Mouse (Mus musculus) forebrain, postnatal 0 days (tissue): ENCODE data around the gene Coasy. TPM values are rescaled to one million over a fixed set of nuclear protein-coding genes. Genes with fewer than 3 reads are reported as not detected.

Experiments used
- ATAC-seq: fragments of 200-750 bp; cut with Nextera tagmentation; 2 replicates; pipeline ENCODE4 v1.8.0; 2017; ENCODE audit warnings: mild to moderate bottlenecking, moderate library complexity
- DNase-seq: peaks from one replicate; pipeline ENCODE4 v3.0.0-alpha.2; 2015
- H3K27ac ChIP-seq: fragments of 300-500 bp; sonication (generic); 2 replicates; pipeline ENCODE4 v1.5.1; 2014; ENCODE audit warnings: low read depth, mild to moderate bottlenecking, antibody characterized with exemption, low read length, moderate library complexity, mixed read lengths
- H3K27me3 ChIP-seq: fragments of 300-500 bp; sonication (generic); 2 replicates; pipeline ENCODE4 v1.6.1; 2014; ENCODE audit warnings: mild to moderate bottlenecking, low read length, mixed read lengths; ENCODE audit not compliant: insufficient read depth
- H3K36me3 ChIP-seq: fragments of 300-500 bp; sonication (generic); 2 replicates; pipeline ENCODE4 v1.6.1; 2014; ENCODE audit warnings: mild to moderate bottlenecking, moderate library complexity; ENCODE audit not compliant: insufficient read depth
- H3K4me1 ChIP-seq: fragments of 300-500 bp; sonication (generic); 2 replicates; pipeline ENCODE4 v1.6.1; 2014; ENCODE audit warnings: antibody characterized with exemption; ENCODE audit not compliant: insufficient read depth
- H3K4me2 ChIP-seq: fragments of 300-500 bp; sonication (generic); 2 replicates; pipeline ENCODE4 v1.6.1; 2014; ENCODE audit warnings: low read depth, mild to moderate bottlenecking, moderate library complexity
- H3K4me3 ChIP-seq: fragments of 300-500 bp; sonication (generic); 2 replicates; pipeline ENCODE4 v1.5.1; 2014; ENCODE audit warnings: low read depth, low read length, mixed read lengths
- H3K9ac ChIP-seq: fragments of 300-500 bp; sonication (generic); 2 replicates; pipeline ENCODE4 v1.6.1; 2014; ENCODE audit warnings: mild to moderate bottlenecking
- H3K9me3 ChIP-seq: fragments of 300-500 bp; sonication (generic); 2 replicates; pipeline ENCODE4 v1.6.1; 2016; ENCODE audit warnings: low read length
- CTCF ChIP-seq: sonication (generic); IDR thresholded peaks from 2 replicates; pipeline ENCODE4 v1.5.1; 2016; ENCODE audit warnings: antibody characterized with exemption, control low read depth, low read depth
- WGBS: fragments of 180-500 bp; shearing (Covaris S2); extraction: QIAGEN DNeasy Blood & Tissue Kit; methylation state at CpG from one replicate; pipeline ENCODE4 v1.1.7; 2014; 5-methylcytosine and 5-hydroxymethylcytosine counted together
- polyA plus RNA-seq: library from polyadenylated mRNA; unstranded; fragments of >200 nt; fragmentation: Nextera tagmentation; extraction: Ambion mirVana; gene quantifications from 2 replicates; pipeline ENCODE4 v1.2.1, GENCODE M21; 2015
- total RNA-seq: library from RNA; depleted of rRNA; stranded (reverse); fragments of >200 nt; gene quantifications from 2 replicates; pipeline ENCODE4 v1.2.3, GENCODE M21; 2014

The Coasy gene
- total and polyA plus RNA-seq, 2 experiments from 2014 or later: 40.2 to 40.7 TPM

GRCm38 (mm10) chr11:101069391-101070188 lies 12.8 kb upstream of the Coasy start, which contains the start of gene Naglu:
Gene Naglu, plus strand, starts transcription at chr11:101070012.
- H3K4me1 ChIP-seq: peaks cover 4% of the 10 kb centered on the region; the same call in 1 of the 2 replicates
- no peaks in the 10 kb centered on the region for H3K27me3 ChIP-seq
- peak; percentile 95 for ATAC-seq
- TF ChIP-seq CTCF: no peak
- peak within 1 kb of the TSS; percentile 68 for H3K27ac ChIP-seq
- WGBS: 5% methylated on average over 35 of the region's 35 CpGs
- H3K9me3 ChIP-seq: no peaks in the 10 kb centered on the region
- H3K9ac ChIP-seq: peak within 1 kb of the TSS; percentile 84
- H3K4me3 ChIP-seq: peak within 1 kb of the TSS; percentile 69
- H3K36me3 ChIP-seq: peaks cover 1% of the 10 kb centered on the region; the same call in 1 of the 2 replicates
- DNase-seq: peak; percentile 93
- peak within 1 kb of the TSS; percentile 96 for H3K4me2 ChIP-seq

GRCm38 (mm10) chr11:101070189-101070527 lies 12.2 kb upstream of the Coasy start:
- no peak for TF ChIP-seq CTCF
- Histone ChIP-seq H3K9me3 (no peaks in the 10 kb centered on the region), H3K27me3 (no peaks in the 10 kb centered on the region), H3K36me3 (no peaks in the 10 kb centered on the region), H3K9ac (peak overlapping the region; percentile 84), H3K4me3 (peak overlapping the region; percentile 69), H3K27ac (peak overlapping the region; percentile 68), H3K4me1 (peaks cover 4% of the 10 kb centered on the region; the same call in 1 of the 2 replicates), H3K4me2 (peak overlapping the region; percentile 96)
- peak; percentile 61 for ATAC-seq
- DNase-seq: no peak
- 0% methylated on average over 30 of the region's 36 CpGs for WGBS

- Histone ChIP-seq H3K9ac (no peak overlapping the region), H3K4me3 (peak overlapping the region; percentile 69; the same call in 1 of the 2 replicates), H3K4me2 (peak overlapping the region; percentile 96), H3K27ac (no peak overlapping the region), H3K27me3 (no peaks in the 10 kb centered on the region), H3K9me3 (no peaks in the 10 kb centered on the region), H3K36me3 (no peaks in the 10 kb centered on the region), H3K4me1 (peaks cover 4% of the 10 kb centered on the region; the same call in 1 of the 2 replicates)
- WGBS: 69% methylated on average over 6 of the region's 6 CpGs
- DNase-seq (no peak), ATAC-seq (no peak)
- no peak for TF ChIP-seq CTCF
These were observed 11.4 kb upstream of the Coasy start for GRCm38 (mm10) chr11:101070987-101071386.

- no peak for DNase-seq
- Histone ChIP-seq H3K4me2 (no peak overlapping the region), H3K27me3 (no peaks in the 10 kb centered on the region), H3K4me3 (no peak overlapping the region), H3K27ac (no peak overlapping the region), H3K4me1 (peaks cover under 1% of the 10 kb centered on the region; the same call in 1 of the 2 replicates), H3K9me3 (no peaks in the 10 kb centered on the region), H3K36me3 (no peaks in the 10 kb centered on the region), H3K9ac (no peak overlapping the region)
- no peak for TF ChIP-seq CTCF
- no peak for ATAC-seq
- WGBS: 74% methylated on average over 14 of the region's 14 CpGs
These were observed 10.4 kb upstream of the Coasy start for GRCm38 (mm10) chr11:101071810-101072428.

- ATAC-seq: no peak
- no peak within 1 kb of the TSS for H3K4me2 ChIP-seq
- H3K27me3 ChIP-seq: peaks cover 40% of the 10 kb centered on the region
- no peak within 1 kb of the TSS for H3K4me3 ChIP-seq
- no peak for TF ChIP-seq CTCF
- H3K9me3 ChIP-seq: no peaks in the 10 kb centered on the region
- H3K4me1 ChIP-seq: peaks cover 2% of the 10 kb centered on the region
- H3K27ac ChIP-seq: no peak within 1 kb of the TSS
- no peak for DNase-seq
- H3K9ac ChIP-seq: no peak within 1 kb of the TSS
- WGBS: 70% methylated on average over 9 of the region's 9 CpGs
- no peaks in the 10 kb centered on the region for H3K36me3 ChIP-seq
These were observed 4.2 kb upstream of the Coasy start, which contains the start of gene Hsd17b1 for GRCm38 (mm10) chr11:101078121-101078520. Gene Hsd17b1, plus strand, starts transcription at chr11:101078411.

- Histone ChIP-seq H3K27ac (no peak overlapping the region), H3K4me2 (no peak overlapping the region), H3K4me1 (peaks cover 7% of the 10 kb centered on the region), H3K9ac (no peak overlapping the region), H3K4me3 (no peak overlapping the region), H3K27me3 (peaks cover 40% of the 10 kb centered on the region), H3K36me3 (peaks cover 1% of the 10 kb centered on the region; the same call in 1 of the 2 replicates), H3K9me3 (no peaks in the 10 kb centered on the region)
- no peak for DNase-seq
- TF ChIP-seq CTCF: no peak
- WGBS: 4% methylated on average over 27 of the region's 27 CpGs
- no peak for ATAC-seq
These were observed 2.6 kb upstream of the Coasy start for GRCm38 (mm10) chr11:101079746-101080145.

- Histone ChIP-seq H3K27ac (no peak overlapping the region), H3K9ac (no peak overlapping the region), H3K4me2 (no peak overlapping the region), H3K4me1 (peaks cover 7% of the 10 kb centered on the region), H3K9me3 (no peaks in the 10 kb centered on the region), H3K36me3 (peaks cover 6% of the 10 kb centered on the region; the same call in 1 of the 2 replicates), H3K4me3 (no peak overlapping the region), H3K27me3 (peaks cover 40% of the 10 kb centered on the region)
- no peak for TF ChIP-seq CTCF
- DNase-seq (no peak), ATAC-seq (no peak)
- 67% methylated on average over 5 of the region's 5 CpGs for WGBS
These were observed 1.9 kb upstream of the Coasy start for GRCm38 (mm10) chr11:101080421-101080820.
